Mouse (Mus musculus): ENCODE measurements around the gene Cox4i2. TPM values are rescaled to one million over a fixed set of nuclear protein-coding genes. Genes with fewer than 3 reads are reported as not detected.

Gene Cox4i2
- polyA plus RNA-seq, 1 experiment from 2014 or later, result 12.1 TPM

- Histone ChIP-seq H3K4me1 (ENCODE audit: control insufficient read depth, insufficient read depth, low read length) (peaks cover 57% of the 10 kb centered on the region), H3K27ac (ENCODE audit: low read depth, low read length) (peak overlapping the region; percentile 85), H3K4me2 (replicated peaks; ENCODE audit: low read depth, low read length) (peak overlapping the region; percentile 90), H3K9me3 (ENCODE audit: control insufficient read depth, low read length) (no peaks in the 10 kb centered on the region), H3K9ac (ENCODE audit: low read depth, low read length) (peak overlapping the region; percentile 95), H3K4me3 (ENCODE audit: low read length) (peak overlapping the region; percentile 92), H3K27me3 (ENCODE audit: control insufficient read depth, insufficient read depth, low read length) (no peaks in the 10 kb centered on the region), H3K36me3 (ENCODE audit: control insufficient read depth, insufficient read depth, low read length) (peaks cover 3% of the 10 kb centered on the region; the same call in 1 of the 2 replicates)
- 7% methylated on average over 10 of the region's 10 CpGs for WGBS
- no peak for ATAC-seq (ENCODE audit: low FRiP score, low TSS enrichment)
Measured at GRCm38 (mm10) chr2:152737306-152738221, 16.4 kb upstream of the Cox4i2 start.

- Histone ChIP-seq H3K27ac (ENCODE audit: low read depth, low read length) (peak overlapping the region; percentile 85), H3K9ac (ENCODE audit: low read depth, low read length) (peak overlapping the region; percentile 95), H3K4me1 (ENCODE audit: control insufficient read depth, insufficient read depth, low read length) (peaks cover 52% of the 10 kb centered on the region), H3K4me3 (ENCODE audit: low read length) (peak overlapping the region; percentile 92), H3K4me2 (replicated peaks; ENCODE audit: low read depth, low read length) (peak overlapping the region; percentile 90), H3K36me3 (ENCODE audit: control insufficient read depth, insufficient read depth, low read length) (peaks cover 3% of the 10 kb centered on the region; the same call in 1 of the 2 replicates), H3K9me3 (ENCODE audit: control insufficient read depth, low read length) (no peaks in the 10 kb centered on the region), H3K27me3 (ENCODE audit: control insufficient read depth, insufficient read depth, low read length) (no peaks in the 10 kb centered on the region)
- 41% methylated on average over 2 of the region's 2 CpGs for WGBS
- no peak for ATAC-seq (ENCODE audit: low FRiP score, low TSS enrichment)
Measured at GRCm38 (mm10) chr2:152738341-152738740, 15.6 kb upstream of the Cox4i2 start.

GRCm38 (mm10) chr2:152739031-152739841, 14.7 kb upstream of the Cox4i2 start:
- peaks cover 46% of the 10 kb centered on the region for H3K4me1 ChIP-seq (ENCODE audit: control insufficient read depth, insufficient read depth, low read length)
- 4% methylated on average over 33 of the region's 36 CpGs for WGBS
- no peaks in the 10 kb centered on the region for H3K9me3 ChIP-seq (ENCODE audit: control insufficient read depth, low read length)
- ATAC-seq (ENCODE audit: low FRiP score, low TSS enrichment), result peak; percentile 73
- peak overlapping the region; percentile 95 for H3K9ac ChIP-seq (ENCODE audit: low read depth, low read length)
- H3K36me3 ChIP-seq (ENCODE audit: control insufficient read depth, insufficient read depth, low read length), result peaks cover 3% of the 10 kb centered on the region; the same call in 1 of the 2 replicates
- no peaks in the 10 kb centered on the region for H3K27me3 ChIP-seq (ENCODE audit: control insufficient read depth, insufficient read depth, low read length)
- peak overlapping the region; percentile 85 for H3K27ac ChIP-seq (ENCODE audit: low read depth, low read length)
- peak overlapping the region; percentile 92 for H3K4me3 ChIP-seq (ENCODE audit: low read length)
- H3K4me2 ChIP-seq (replicated peaks; ENCODE audit: low read depth, low read length), result peak overlapping the region; percentile 90

GRCm38 (mm10) chr2:152739842-152740260, 14.1 kb upstream of the Cox4i2 start:
- Histone ChIP-seq H3K9ac (ENCODE audit: low read depth, low read length) (no peak overlapping the region), H3K36me3 (ENCODE audit: control insufficient read depth, insufficient read depth, low read length) (peaks cover 3% of the 10 kb centered on the region; the same call in 1 of the 2 replicates), H3K27ac (ENCODE audit: low read depth, low read length) (peak overlapping the region; percentile 85), H3K27me3 (ENCODE audit: control insufficient read depth, insufficient read depth, low read length) (no peaks in the 10 kb centered on the region), H3K4me1 (ENCODE audit: control insufficient read depth, insufficient read depth, low read length) (peaks cover 40% of the 10 kb centered on the region), H3K4me2 (replicated peaks; ENCODE audit: low read depth, low read length) (peak overlapping the region; percentile 90), H3K4me3 (ENCODE audit: low read length) (peak overlapping the region; percentile 92; the same call in 1 of the 2 replicates), H3K9me3 (ENCODE audit: control insufficient read depth, low read length) (no peaks in the 10 kb centered on the region)
- WGBS, result 15% methylated on average over 3 of the region's 3 CpGs
- peak; percentile 16 for ATAC-seq (ENCODE audit: low FRiP score, low TSS enrichment)

DNA sequence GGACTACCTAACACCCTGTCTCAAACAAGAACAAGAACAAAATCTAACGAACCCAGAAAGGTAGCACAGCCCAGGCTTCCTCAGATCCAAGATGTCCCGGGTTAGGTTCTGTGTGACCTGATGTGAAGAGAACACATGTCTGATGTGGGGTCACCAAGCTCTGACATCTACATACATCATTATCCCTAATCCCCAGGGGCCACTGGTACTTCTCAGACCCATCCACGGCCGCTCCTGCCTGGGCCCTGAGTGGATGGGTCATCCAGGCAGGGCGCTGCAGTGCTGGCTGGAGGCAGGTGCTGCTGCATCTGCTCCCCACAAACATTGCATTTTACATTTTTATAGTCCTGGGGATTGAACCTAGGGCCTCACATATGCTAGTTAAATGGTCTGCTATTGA, 13.5 kb upstream of the Cox4i2 start:
- Histone ChIP-seq H3K9me3 (ENCODE audit: control insufficient read depth, low read length) (no peaks in the 10 kb centered on the region), H3K4me3 (ENCODE audit: low read length) (no peak overlapping the region), H3K36me3 (ENCODE audit: control insufficient read depth, insufficient read depth, low read length) (peaks cover 3% of the 10 kb centered on the region; the same call in 1 of the 2 replicates), H3K4me2 (replicated peaks; ENCODE audit: low read depth, low read length) (no peak overlapping the region), H3K27ac (ENCODE audit: low read depth, low read length) (peak overlapping the region; percentile 85; the same call in 1 of the 2 replicates), H3K9ac (ENCODE audit: low read depth, low read length) (no peak overlapping the region), H3K4me1 (ENCODE audit: control insufficient read depth, insufficient read depth, low read length) (peaks cover 40% of the 10 kb centered on the region), H3K27me3 (ENCODE audit: control insufficient read depth, insufficient read depth, low read length) (no peaks in the 10 kb centered on the region)
- ATAC-seq (ENCODE audit: low FRiP score, low TSS enrichment), result no peak
- WGBS, result 70% methylated on average over 5 of the region's 5 CpGs

GRCm38 (mm10) chr2:152741153-152742041, 12.6 kb upstream of the Cox4i2 start:
- Histone ChIP-seq H3K27me3 (ENCODE audit: control insufficient read depth, insufficient read depth, low read length) (no peaks in the 10 kb centered on the region), H3K27ac (ENCODE audit: low read depth, low read length) (peak overlapping the region; percentile 82), H3K9ac (ENCODE audit: low read depth, low read length) (no peak overlapping the region), H3K36me3 (ENCODE audit: control insufficient read depth, insufficient read depth, low read length) (peaks cover 3% of the 10 kb centered on the region; the same call in 1 of the 2 replicates), H3K4me3 (ENCODE audit: low read length) (no peak overlapping the region), H3K9me3 (ENCODE audit: control insufficient read depth, low read length) (no peaks in the 10 kb centered on the region), H3K4me2 (replicated peaks; ENCODE audit: low read depth, low read length) (0 out of 2 replicates have a peak overlapping the region, but pooled peaks have one; percentile 11), H3K4me1 (ENCODE audit: control insufficient read depth, insufficient read depth, low read length) (peaks cover 40% of the 10 kb centered on the region)
- no peak for ATAC-seq (ENCODE audit: low FRiP score, low TSS enrichment)
- WGBS, result 43% methylated on average over 14 of the region's 14 CpGs

- H3K9ac ChIP-seq (ENCODE audit: low read depth, low read length), result no peak overlapping the region
- WGBS, result 37% methylated on average over 10 of the region's 10 CpGs
- peak; percentile 37; the same call in 1 of the 2 replicates for ATAC-seq (ENCODE audit: low FRiP score, low TSS enrichment)
Measured at GRCm38 (mm10) chr2:152742435-152742834, 11.5 kb upstream of the Cox4i2 start.

More at GRCm38 (mm10) chr2:152742435-152742834, 11.5 kb upstream of the Cox4i2 start:
- H3K4me3 ChIP-seq (ENCODE audit: low read length), result no peak overlapping the region
- H3K4me1 ChIP-seq (ENCODE audit: control insufficient read depth, insufficient read depth, low read length), result peaks cover 40% of the 10 kb centered on the region
- H3K36me3 ChIP-seq (ENCODE audit: control insufficient read depth, insufficient read depth, low read length), result peaks cover 3% of the 10 kb centered on the region; the same call in 1 of the 2 replicates
- no peaks in the 10 kb centered on the region for H3K27me3 ChIP-seq (ENCODE audit: control insufficient read depth, insufficient read depth, low read length)
- no peaks in the 10 kb centered on the region for H3K9me3 ChIP-seq (ENCODE audit: control insufficient read depth, low read length)
- peak overlapping the region; percentile 82; the same call in 1 of the 2 replicates for H3K27ac ChIP-seq (ENCODE audit: low read depth, low read length)
- no peak overlapping the region for H3K4me2 ChIP-seq (replicated peaks; ENCODE audit: low read depth, low read length)

All from kidney, embryonic 14.5 days (tissue).